Mouse (Mus musculus) mesoderm, embryonic 11.5 days (tissue): ENCODE results near the gene Fkrp.
A peak's percentile ranks its signal among the peaks of the same experiment; 100 is the strongest.

ENCODE experiments used
- DNase-seq: peaks from one replicate; pipeline ENCODE4 v3.0.0-alpha.2; 2012; ENCODE audit warnings: low read depth, low spot score

The Fkrp gene

GRCm38 (mm10) chr7:16837916-16838803, 21.6 kb upstream of the Fkrp start:
- no peak for DNase-seq

DNA sequence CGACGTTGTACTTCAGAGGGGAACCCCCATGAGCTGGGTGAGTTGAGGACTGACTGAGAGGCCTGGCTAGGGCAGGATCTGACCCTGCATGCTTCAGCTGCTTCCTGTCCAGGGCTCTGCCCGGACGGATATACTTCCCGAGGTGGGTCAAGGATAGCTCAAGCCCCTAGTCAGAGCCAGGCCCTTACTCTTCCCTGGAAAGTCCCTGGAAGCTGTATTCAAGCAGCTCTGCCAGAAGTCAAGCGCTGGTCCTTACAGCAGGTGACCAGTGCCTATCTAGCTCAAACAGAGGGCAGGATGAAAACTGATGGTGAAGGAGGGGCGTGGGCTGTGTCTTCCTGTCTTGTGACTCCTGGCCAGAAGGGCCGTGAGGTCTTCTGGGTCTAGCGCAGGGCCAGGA, 13.9 kb upstream of the Fkrp start:
- DNase-seq = no peak

GRCm38 (mm10) chr7:16827274-16827673, 10.7 kb upstream of the Fkrp start:
- DNase-seq = no peak

- no peak for DNase-seq
Observed at GRCm38 (mm10) chr7:16826571-16826970, 10.0 kb upstream of the Fkrp start.

- DNase-seq = no peak
Observed at GRCm38 (mm10) chr7:16825785-16826184, 9.3 kb upstream of the Fkrp start.

GRCm38 (mm10) chr7:16823734-16824133, 7.2 kb upstream of the Fkrp start:
- DNase-seq = no peak

DNA sequence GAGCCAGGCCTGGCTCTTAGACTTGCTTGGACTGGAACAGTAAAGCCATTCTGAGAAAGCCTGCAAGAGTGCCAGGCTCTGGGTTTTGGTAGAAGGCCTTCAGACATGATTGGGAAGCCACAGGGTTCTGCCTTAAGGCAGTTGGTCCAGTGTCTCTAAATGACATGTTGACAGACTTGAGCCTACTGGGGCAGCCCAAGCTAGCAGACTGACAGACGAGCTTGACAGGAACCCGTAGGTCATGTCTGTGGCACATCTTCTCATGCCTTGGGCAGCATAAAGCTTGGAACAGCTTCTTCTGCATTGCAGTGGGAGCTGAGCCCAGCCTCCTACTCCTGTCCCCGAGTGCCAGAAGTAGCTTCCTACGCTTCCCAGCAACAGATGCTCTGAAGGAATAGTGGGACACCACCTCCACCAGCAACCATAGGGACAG, 5.2 kb upstream of the Fkrp start:
- DNase-seq = no peak

DNA sequence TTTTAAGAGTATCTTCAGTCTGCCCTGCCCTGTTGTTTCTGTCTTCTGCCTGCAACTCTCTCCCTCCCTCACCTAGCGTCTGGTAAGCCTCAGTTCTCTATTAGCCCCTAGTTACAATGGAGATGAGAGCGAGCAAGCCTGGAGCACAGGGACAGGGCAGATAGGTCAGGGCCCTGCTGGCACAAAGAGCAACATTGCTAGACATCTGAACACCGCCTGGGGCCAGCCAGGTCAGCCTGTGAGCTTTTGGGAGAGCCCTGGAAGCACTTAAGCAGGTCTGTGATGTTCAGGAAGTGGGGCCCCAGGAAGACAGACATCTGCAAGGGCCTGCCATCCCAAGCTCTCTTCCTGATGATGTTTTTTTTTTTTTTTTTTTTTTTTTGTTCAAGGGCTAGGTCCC, 4.6 kb upstream of the Fkrp start:
- no peak for DNase-seq

DNA sequence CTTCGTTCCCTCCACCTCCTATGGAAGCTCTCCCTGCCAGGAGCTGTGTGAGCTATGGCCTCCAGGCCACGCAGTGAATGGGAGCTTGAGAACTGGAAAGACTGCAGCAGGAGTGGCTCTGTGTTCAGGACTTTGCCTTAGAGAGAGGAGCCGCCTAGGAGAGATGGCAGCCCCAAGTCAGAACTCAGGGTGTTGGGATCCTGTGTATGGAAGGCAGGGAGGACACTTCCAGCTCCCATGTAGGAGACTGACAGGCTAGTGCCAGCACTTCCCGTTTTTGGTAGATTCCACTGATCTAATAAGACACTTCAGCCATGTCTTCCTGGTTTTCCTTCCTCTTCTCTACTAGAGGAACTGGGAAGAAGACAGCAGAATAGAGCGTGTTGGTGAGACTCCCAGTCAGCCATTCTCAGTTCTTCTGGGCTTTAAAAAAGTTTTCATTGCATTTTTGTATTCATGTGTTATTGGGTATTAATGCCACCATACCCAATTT, 3.8 kb upstream of the Fkrp start:
- DNase-seq = no peak

DNA sequence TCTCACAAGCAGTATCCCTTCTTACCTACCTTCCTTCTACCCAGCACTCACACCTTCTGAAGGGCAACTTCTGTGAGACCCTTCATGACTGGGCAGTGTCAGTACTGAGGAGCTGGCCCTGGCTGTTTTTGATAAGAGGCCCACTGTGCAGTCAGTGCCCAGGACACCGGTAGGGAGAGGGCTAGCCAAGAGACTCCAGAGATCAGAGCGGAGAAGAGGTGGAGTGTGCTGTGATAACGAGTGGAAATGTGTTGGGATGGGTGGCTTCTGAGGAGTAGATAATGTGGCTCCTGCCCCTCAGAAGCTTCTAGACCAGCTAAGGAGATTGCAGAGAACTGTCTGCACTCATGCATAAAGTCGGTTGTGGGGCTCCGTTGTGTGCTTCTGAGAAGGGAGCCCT, 3.3 kb upstream of the Fkrp start:
- no peak for DNase-seq

DNA sequence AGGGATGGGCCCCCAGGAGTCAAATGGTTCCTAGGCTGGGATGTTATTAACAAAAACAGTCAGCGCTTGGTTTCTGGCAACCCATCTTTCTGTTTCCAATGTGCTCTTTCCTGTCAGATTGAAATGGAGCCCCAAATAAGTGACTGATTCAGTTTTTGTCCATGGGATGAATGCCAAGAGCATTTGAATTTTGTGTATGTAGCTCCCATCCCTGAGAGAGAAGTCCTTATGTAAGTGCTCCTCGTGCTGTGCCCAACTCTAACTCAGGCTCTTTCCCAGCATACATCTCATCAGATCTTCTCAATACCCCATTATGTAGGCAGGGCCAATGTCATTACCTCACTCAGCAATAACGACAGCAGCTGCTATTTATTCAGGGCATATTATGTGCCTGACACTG, 1.2 kb upstream of the Fkrp start:
- no peak for DNase-seq

DNA sequence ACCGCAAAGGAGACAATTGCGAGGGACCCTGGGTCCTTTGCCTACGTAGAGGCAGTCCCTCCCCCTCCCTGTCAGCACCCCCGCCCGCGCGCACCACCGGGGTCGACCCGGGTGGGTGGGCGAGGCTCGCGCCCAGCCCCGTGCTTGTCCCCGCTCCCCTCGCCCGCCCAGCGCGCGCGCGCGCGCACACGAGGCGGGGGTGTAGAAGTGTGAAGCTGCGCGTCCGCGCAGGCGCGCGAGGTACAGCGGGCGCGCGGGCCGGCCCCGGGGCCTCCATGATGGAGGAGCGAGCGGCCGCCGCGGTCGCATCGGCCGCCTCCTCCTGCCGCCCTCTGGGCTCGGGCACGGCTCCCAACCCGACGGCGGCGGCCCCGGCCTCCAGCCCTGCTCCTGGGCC, 456 bp downstream of the Fkrp start:
- DNase-seq = peak; percentile 92

GRCm38 (mm10) chr7:16815351-16815941, 1.1 kb downstream of the Fkrp start, which contains the start of gene Strn4:
Gene Strn4 (plus strand): TSS chr7:16815889.
- peak; percentile 80 for DNase-seq

GRCm38 (mm10) chr7:16812505-16812904, 4.0 kb downstream of the Fkrp start:
- DNase-seq = no peak

- DNase-seq = no peak
Observed at GRCm38 (mm10) chr7:16811649-16812070, 4.9 kb downstream of the Fkrp start.

- DNase-seq = peak; percentile 65
Observed at GRCm38 (mm10) chr7:16810920-16811648, 5.4 kb downstream of the Fkrp start.

- DNase-seq = no peak
Observed at GRCm38 (mm10) chr7:16810399-16810919, 6.1 kb downstream of the Fkrp start.

DNA sequence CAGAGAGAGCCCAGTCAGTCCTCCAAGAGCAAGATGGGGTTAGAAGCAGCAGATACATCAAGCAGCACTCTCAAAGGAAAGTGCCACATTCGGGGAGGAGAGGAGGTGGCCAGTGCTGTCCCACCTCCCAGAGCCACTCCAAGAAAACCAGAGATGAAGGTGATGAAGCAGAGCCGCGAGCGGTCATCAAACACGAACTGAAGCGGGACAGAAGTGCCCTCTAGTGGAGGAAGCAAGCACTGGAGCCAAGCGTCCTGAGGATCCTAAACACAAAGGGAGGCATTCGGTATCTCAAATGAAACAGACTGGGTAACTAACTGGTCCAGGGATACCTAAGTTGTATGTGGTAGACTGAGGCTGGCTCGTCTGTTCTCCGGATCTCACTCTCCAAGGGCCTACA, 6.8 kb downstream of the Fkrp start:
- DNase-seq = peak; percentile 77

DNA sequence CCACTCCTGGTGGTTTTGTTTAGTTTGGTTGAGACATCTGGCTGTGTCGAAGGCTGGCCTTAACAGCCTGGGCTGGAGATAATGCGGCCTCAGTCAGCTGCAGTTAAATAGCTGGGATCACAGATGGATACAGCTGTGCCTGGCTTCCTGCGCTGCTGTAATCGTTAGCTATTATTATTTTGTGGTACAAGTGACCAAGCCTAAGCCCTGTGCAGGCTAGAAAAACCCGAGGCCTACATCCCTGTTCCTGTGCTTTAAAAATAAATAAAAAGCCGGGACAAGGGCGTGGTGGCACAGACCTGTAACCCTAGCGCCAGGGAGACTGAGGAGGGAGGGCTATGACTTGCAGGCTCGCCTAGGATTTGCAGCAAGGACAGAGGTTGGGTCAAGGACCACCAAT, 7.9 kb downstream of the Fkrp start:
- DNase-seq = no peak

DNA sequence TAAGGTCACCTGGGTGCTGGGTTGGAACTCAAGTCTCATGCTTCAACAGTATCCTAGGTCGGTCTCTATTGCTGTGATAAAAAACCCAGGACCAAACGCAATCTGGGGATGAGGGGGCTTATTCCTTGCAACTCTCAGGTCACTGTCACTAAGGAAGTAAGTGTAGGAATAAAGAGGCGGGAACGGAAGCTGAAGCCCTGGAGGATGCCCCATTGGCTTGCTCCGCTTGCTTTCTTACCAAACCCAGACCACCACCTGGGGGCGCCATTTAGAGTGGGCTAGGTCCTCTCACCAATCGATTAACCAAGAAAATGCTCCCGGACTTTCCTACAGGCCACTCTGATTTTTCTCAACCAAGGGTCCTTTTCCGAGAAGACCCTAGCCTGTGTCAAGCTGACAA, 8.6 kb downstream of the Fkrp start:
- DNase-seq = no peak

DNA sequence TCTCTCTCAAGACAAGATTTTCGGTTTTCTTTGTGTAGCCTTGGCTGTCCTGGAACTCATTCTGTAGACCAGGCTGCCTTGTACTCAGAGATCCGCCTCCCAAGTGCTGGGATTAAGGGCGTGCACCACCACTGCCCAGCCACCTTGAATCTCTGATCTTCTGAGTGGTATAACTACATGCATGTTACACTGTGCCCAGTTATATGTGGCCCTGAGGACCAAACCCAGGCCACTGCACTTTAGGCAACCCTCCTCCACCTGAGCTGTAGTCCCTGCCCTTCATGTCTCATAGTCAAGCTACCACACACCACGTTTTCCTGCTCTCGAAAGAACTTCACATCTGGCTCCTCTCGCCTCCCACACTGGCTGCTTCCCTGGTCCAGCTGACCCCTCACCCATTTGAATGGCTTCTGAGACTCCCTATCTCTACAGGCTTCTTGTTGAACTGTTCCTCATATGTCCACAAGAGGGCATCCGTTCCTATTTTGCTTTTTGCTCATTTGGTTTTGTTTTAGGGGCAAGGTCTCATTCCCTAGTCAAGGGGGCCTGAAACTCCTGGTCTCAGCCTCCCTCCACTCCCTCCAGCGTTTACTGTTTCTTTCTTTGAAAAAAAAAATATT, 12.0 kb downstream of the Fkrp start:
- DNase-seq = peak; percentile 63

DNA sequence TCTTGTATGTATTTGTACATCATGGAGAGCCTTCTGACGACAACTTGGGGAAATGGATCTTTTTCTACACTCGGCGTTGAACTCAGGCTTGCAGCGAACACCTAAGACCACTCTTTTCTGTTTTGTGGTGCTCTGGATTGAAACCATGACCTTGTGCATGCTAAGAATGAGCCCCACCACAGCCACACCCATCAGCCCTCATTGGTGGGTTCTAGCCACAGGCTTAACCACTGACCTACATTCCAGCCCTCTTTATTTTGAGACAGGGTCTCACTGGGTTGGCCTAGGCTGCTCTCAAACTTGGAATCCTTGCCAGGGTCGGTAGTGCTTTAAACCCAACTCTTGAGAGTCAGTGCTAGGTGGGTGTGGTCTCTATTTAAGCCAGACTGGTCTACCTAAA, 21.6 kb downstream of the Fkrp start:
- DNase-seq = no peak
